Mouse (Mus musculus) left cerebral cortex, postnatal 4 days (tissue): ENCODE measurements at regions not wholly inside any gene's neighbourhood (a gene's known extent, or its start where the extent isn't known, plus 50 kb on each side); places are given as distances from the start of the nearest gene placed in this dataset.
A peak's percentile ranks its signal among the peaks of the same experiment; 100 is the strongest.
"Not testable (repeated sequence)": the region's sequence is repeated elsewhere in the genome, so short reads cannot be mapped to it uniquely, and the experiment has no call there.

Source experiments
- DNase-seq: peaks from one replicate; pipeline ENCODE4 v3.0.0-alpha.2; 2022
- intact Hi-C: fragments of 180-260 bp; cut with DNase I; formaldehyde crosslinking; loops from one replicate; pipeline ENCODE4 v1.15.1; 2025

DNA sequence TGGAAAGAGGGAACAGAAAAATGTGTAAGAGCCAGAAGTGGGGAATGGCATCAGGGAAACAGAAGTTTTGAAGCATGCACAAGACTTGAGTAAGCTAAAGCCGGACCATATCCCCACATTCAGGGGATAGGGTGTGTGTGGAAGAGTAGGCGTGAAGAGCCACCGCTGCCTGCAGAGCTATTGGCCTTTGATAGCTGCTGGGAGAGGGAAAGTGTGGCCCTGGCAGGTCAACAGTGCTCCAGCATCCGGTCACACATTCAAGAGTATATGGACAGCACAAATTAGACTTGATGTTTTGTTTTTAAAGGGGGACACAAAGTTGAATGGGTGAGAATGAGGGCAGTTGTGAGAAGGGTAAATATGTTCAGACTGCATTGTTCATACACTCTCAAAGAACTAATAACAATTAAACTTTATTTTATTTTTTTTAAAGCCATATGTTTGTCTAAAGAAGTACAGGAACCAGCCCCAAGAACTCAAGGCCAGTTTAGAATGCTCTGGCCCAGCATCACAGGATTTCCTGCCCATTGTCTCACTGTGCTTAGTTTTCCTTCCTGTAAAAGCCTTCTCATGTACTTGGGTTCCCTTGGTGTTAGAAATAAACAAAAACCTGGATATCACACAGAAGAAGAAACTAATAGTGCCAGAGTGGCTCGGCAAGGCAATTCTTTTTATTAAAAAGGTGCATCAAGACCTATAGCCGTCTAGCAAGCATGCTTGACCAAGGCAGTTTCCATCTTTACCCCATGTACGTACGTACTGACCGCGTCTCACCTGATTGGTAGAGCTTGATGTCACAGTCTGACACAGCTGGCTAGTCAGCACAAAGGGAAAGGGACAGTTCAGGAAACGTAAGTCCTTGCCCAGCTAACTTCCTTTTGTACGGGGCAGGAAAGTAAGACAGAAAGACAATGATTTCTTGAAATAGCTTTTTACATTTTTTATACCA lies 144.6 kb upstream of the Rbbp6 start:
- intact Hi-C loops, result loop anchor here (10.0 kb wide), 1 partner anchor 536 kb away; the partner anchor contains the start of gene Prkcb
- DNase-seq, result no peak

- intact Hi-C loops, result loop anchor here (10.0 kb wide), 1 partner anchor 539 kb away; the partner anchor contains the start of gene Prkcb
- DNase-seq, result no peak
Observed at GRCm38 (mm10) chr7:122823429-122823828, 142.1 kb upstream of the Rbbp6 start.

GRCm38 (mm10) chr7:122839091-122839490 lies 126.4 kb upstream of the Rbbp6 start:
- no peak for DNase-seq
- intact Hi-C loops, result no loop called here

DNA sequence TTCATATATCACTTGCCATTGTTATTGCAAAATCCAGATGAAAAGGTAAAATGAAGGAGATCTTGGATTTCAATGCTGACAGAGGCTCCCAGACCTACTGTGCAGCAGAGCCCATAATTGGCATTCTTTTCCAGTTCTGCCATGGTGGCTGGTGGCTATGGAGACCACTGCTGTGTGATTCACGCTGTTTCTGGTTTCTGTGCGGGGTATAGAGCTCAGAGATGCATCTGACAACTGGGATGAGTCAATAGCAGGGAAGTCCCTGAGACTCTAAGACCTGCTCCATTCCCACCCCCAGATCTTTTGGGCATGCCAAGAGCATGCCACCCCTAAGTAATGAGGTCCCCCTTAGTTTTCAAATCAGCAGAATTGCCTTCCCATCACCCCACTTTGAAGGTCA lies 120.7 kb upstream of the Rbbp6 start:
- intact Hi-C loops, result no loop called here
- DNase-seq, result no peak

- intact Hi-C loops, result no loop called here
- DNase-seq, result no peak
Observed at GRCm38 (mm10) chr7:122847376-122847775, 118.1 kb upstream of the Rbbp6 start.

DNA sequence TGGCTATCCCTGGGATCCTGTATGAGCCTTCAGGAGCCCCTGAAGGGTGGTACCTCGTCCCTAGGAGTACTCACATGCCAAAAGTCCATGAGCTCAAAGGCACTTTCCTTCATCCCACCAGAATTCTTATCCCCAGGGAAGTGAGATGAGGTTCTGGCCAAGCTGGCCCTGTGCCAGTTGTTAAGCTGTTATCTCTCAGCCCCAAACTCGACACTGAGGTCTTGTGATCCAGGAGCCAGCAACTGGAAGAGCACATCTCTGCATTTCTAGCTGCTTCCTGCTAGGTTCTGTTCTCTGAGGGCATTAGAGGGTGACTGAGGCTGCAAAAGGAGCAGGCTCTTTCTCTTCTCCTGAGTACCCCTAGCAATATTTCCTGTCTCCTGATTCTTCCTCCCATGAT lies 92.1 kb upstream of the Rbbp6 start:
- DNase-seq, result no peak
- intact Hi-C loops, result no loop called here

DNA sequence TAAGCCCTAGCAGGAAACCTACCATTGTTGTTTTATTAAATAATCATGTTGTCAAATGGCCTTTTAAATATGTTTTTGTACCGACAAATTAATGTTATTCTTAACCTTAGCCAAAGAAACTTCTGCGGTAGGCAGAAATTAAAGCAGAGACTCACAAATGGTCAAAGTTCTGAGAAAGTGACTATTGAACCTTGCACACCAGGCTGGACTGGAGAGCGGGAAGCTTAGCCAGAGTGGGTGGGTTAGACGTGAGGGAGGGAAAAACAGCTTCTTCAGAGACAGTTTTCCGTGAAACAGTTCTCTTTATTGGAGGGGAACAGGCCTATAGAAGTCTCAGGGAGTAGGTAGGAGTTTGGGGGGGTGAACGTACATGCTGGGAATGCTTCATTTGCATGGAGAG lies 89.2 kb upstream of the Rbbp6 start:
- intact Hi-C loops, result no loop called here
- no peak for DNase-seq

DNA sequence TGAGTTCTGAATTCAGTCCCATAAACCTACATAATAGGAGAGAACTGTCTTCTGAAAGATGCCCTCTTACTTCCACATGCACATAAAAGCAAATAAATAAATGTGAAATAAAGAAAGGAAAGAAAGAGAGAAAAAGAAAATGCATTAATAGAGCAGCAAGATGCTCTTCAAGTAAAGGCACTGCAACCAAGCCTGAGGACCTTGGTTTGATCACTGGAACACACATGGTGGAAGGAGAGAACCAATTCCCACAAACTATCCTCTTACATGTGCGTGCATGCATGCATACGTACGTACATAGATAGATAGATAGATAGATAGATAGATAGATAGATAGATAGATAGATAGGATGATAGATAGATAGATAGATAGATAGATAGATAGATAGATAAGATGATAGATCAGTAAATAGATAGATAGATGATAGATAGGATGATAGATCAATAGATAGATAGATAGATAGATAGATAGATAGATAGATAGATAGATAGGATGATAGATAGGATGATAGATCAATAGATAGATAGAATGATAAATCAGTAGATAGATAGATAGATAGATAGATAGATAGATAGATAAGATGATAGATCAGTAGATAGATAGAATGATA lies 83.5 kb upstream of the Rbbp6 start:
- DNase-seq, intact Hi-C loops: not testable (repeated sequence)

DNA sequence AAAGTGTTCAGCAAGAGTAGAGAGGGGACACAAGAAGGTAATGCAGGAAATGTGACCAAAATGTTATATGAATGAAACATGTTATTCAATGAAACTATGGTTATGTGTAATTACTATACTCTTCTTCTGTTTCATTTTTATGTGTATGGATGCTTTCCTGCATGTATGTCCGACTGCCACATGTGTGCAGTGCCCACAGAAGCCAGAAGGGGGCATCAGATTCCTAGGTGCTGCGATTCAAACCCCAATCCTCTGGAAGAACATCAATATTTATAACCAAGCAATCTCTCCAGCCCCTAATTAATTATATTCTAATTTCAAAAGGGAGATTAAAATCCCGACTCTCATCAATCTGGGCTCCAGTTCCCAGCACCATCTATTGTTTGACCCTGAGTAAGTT lies 78.7 kb upstream of the Rbbp6 start:
- DNase-seq, result no peak
- intact Hi-C loops, result no loop called here

DNA sequence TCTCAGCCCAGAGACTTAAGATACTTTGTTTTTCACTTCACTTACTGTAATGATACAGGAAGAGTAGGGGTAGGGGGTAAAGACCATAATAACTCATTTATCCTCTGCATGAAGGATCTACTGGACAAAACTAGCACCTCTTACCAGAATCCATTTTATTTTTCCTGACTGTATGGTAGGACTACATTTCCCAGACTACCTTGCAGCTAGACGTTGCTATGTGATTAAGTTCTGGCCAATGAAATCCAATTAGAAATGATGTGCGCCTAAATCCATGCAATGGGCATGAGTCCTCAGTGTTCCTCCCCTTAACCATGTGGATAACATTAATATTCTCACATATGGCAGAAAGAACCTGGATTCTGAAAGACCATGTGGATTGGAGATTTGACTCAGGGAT lies 68.3 kb upstream of the Rbbp6 start:
- intact Hi-C loops, result no loop called here

DNA sequence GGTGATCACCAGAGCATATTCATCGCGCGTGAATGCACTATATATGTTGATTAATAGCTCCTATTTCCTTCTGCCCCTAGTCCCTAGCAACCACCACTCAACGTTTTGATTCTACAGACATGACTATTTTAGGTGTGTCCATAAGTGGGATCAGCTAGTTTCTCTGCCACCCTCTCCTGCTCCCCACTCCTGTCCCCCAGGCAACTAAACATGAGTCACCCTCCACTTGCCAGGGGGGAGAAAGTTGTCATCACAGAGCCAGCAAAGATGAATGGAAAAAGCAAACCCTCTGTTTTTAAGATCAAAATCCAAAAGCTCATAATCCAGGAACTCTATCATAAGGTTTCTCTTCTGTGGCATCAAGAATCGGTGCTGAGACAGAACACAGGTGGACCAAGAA lies 59.4 kb upstream of the Rbbp6 start:
- no peak for DNase-seq
- intact Hi-C loops, result loop anchor here (5.0 kb wide), 2 partner anchors 234 to 434 kb away; partner anchors contain the start of gene Cacng3

More for the DNA sequence above, 68.3 kb upstream of the Rbbp6 start:
- DNase-seq, result no peak

DNA sequence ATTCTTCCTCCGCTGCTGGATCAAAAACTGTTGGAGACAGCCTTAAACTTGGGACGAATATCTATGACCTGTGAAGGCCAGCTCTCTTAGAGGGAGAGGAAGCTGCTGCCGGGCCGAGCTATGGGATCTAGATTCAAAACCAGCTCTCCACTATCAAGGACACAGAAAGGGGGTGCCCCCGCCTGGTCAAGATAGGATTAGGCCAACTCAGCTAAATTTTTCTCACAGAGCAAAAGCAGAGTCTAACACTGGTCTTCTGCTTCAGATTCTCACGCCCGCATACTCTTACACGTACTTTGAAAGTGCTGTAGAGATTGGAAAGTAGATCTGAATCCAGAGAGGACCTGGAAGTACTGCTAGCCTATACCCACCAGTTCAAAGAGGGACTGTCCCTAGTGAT lies 56.2 kb upstream of the Rbbp6 start:
- intact Hi-C loops, result loop anchor here (5.0 kb wide), 2 partner anchors 237 to 437 kb away; partner anchors contain the start of gene Cacng3
- peak; percentile 8 for DNase-seq
